Mouse (Mus musculus) myocyte (in vitro differentiated cells): ENCODE measurements around the gene Dscaml1. TPM values are rescaled to one million over a fixed set of nuclear protein-coding genes. Genes with fewer than 3 reads are reported as not detected.

Experiments
- H3K27me3 ChIP-seq: one replicate; pipeline ENCODE4 v1.6.1; 2011; ENCODE audit not compliant: control insufficient read depth, insufficient read depth, insufficient read length
- H3K36me3 ChIP-seq: one replicate; pipeline ENCODE4 v1.6.1; 2011; ENCODE audit not compliant: control insufficient read depth, insufficient read depth
- H3K4me2 ChIP-seq: one replicate; pipeline ENCODE4 v1.6.1; 2011; ENCODE audit warnings: low read depth, control low read depth
- H3K4me3 ChIP-seq: one replicate; pipeline ENCODE4 v1.5.1; 2011; ENCODE audit warnings: mild to moderate bottlenecking, control low read depth, moderate library complexity
- H3K79me2 ChIP-seq: one replicate; pipeline ENCODE4 v1.6.1; 2011; ENCODE audit not compliant: control insufficient read depth, insufficient read depth
- H3ac ChIP-seq: one replicate; pipeline ENCODE4 v1.6.1; 2011; ENCODE audit not compliant: control insufficient read depth, insufficient read length
- CEBPB ChIP-seq: IDR thresholded peaks from 2 replicates; pipeline ENCODE4 v1.6.1; 2011; ENCODE audit warnings: mild to moderate bottlenecking, moderate library complexity; ENCODE audit not compliant: poor library complexity, insufficient read depth, severe bottlenecking
- E2F4 ChIP-seq: IDR thresholded peaks from one replicate; pipeline ENCODE4 v1.6.1; 2011; ENCODE audit warnings: mild to moderate bottlenecking, control low read depth, moderate library complexity; ENCODE audit not compliant: insufficient read depth
- MAX ChIP-seq: IDR thresholded peaks from one replicate; pipeline ENCODE4 v1.6.1; 2011; ENCODE audit warnings: low read depth, mild to moderate bottlenecking, control low read depth
- MYOD1 ChIP-seq, 3 experiments: IDR thresholded peaks; one replicate each; pipeline ENCODE4 v1.6.1; 2011; ENCODE audit warnings: control low read depth in 2 of 3, low read depth in 2 of 3, mild to moderate bottlenecking in 2 of 3, moderate library complexity in 1 of 3; ENCODE audit not compliant: insufficient read length in 2 of 3, control insufficient read depth in 1 of 3
- MYOG ChIP-seq, 3 experiments: IDR thresholded peaks; one replicate each; pipeline ENCODE4 v1.6.1; 2011; ENCODE audit warnings: control low read depth in 2 of 3, low read depth in 2 of 3, mild to moderate bottlenecking in 2 of 3; ENCODE audit not compliant: insufficient read length in 2 of 3, control insufficient read depth in 1 of 3, insufficient read depth in 1 of 3
- POLR2A ChIP-seq: IDR thresholded peaks from one replicate; pipeline ENCODE4 v1.6.1; 2011; ENCODE audit warnings: low read depth, mild to moderate bottlenecking, control low read depth, moderate library complexity; ENCODE audit not compliant: insufficient read length
- POLR2AphosphoS2 ChIP-seq: IDR thresholded peaks from one replicate; pipeline ENCODE4 v1.6.1; 2011; ENCODE audit warnings: low read depth, control low read depth; ENCODE audit not compliant: insufficient read length
- REST ChIP-seq: IDR thresholded peaks from one replicate; pipeline ENCODE4 v1.6.1; 2011; ENCODE audit warnings: mild to moderate bottlenecking, control low read depth, moderate library complexity; ENCODE audit not compliant: insufficient read depth, insufficient read length
- SRF ChIP-seq: IDR thresholded peaks from one replicate; pipeline ENCODE4 v1.6.1; 2011; ENCODE audit warnings: low read depth; ENCODE audit not compliant: control insufficient read depth, insufficient read length
- TCF12 ChIP-seq: IDR thresholded peaks from one replicate; pipeline ENCODE4 v1.6.1; 2011; ENCODE audit warnings: mild to moderate bottlenecking, control low read depth; ENCODE audit not compliant: poor library complexity, insufficient read depth, severe bottlenecking
- TCF3 ChIP-seq: IDR thresholded peaks from one replicate; pipeline ENCODE4 v1.6.1; 2011; ENCODE audit warnings: low read depth, control low read depth; ENCODE audit not compliant: insufficient read length
- USF1 ChIP-seq: IDR thresholded peaks from one replicate; pipeline ENCODE4 v1.6.1; 2011; ENCODE audit warnings: low read depth, mild to moderate bottlenecking, control low read depth, moderate library complexity
- polyA plus RNA-seq: library from polyadenylated mRNA; unstranded; fragments of >200 nt; fragmentation: generic; extraction: Trizol; gene quantifications from one replicate; pipeline ENCODE4 v1.2.1, GENCODE M21; 2012; ENCODE audit warnings: missing spikeins

Dscaml1 gene
- polyA plus RNA-seq, 1 experiment = not detected

GRCm38 (mm10) chr9:45715387-45715786 lies 289.0 kb downstream of the Dscaml1 start:
- H3K36me3 ChIP-seq = no peaks in the 10 kb centered on the region
- H3K79me2 ChIP-seq = no peaks in the 10 kb centered on the region
- no peak overlapping the region for H3K4me3 ChIP-seq
- H3K4me2 ChIP-seq = no peak overlapping the region
- H3ac ChIP-seq = no peak overlapping the region
- peaks cover 33% of the 10 kb centered on the region for H3K27me3 ChIP-seq
- TF ChIP-seq REST (no peak), TCF3 (no peak), CEBPB (no peak), POLR2AphosphoS2 (no peak), POLR2A (no peak), USF1 (no peak), TCF12 (no peak), MYOG (IDR thresholded peaks at IDR 0.05; ENCODE audit: control insufficient read depth in 1 of 3, insufficient read depth in 1 of 3, insufficient read length in 2 of 3, low read depth in 2 of 3) (no peak)

- Histone ChIP-seq H3K4me2 (no peak overlapping the region), H3K36me3 (no peaks in the 10 kb centered on the region), H3K27me3 (peaks cover 39% of the 10 kb centered on the region), H3K79me2 (no peaks in the 10 kb centered on the region), H3ac (no peak overlapping the region), H3K4me3 (no peak overlapping the region)
- TF ChIP-seq TCF3 (no peak), CEBPB (no peak), USF1 (no peak), POLR2A (no peak), SRF (no peak), REST (no peak), MYOG (IDR thresholded peaks at IDR 0.05; ENCODE audit: control insufficient read depth in 1 of 3, insufficient read depth in 1 of 3, insufficient read length in 2 of 3, low read depth in 2 of 3) (no peak), POLR2AphosphoS2 (no peak), TCF12 (no peak), MAX (no peak), MYOD1 (IDR thresholded peaks at IDR 0.05; ENCODE audit: control insufficient read depth in 1 of 3, insufficient read length in 2 of 3, low read depth in 2 of 3) (no peak), E2F4 (no peak)
Measured at GRCm38 (mm10) chr9:45719997-45720396, 293.6 kb downstream of the Dscaml1 start.

- TF ChIP-seq MYOD1 (IDR thresholded peaks at IDR 0.05; ENCODE audit: control insufficient read depth in 1 of 3, insufficient read length in 2 of 3, low read depth in 2 of 3) (no peak), SRF (no peak), MYOG (IDR thresholded peaks at IDR 0.05; ENCODE audit: control insufficient read depth in 1 of 3, insufficient read depth in 1 of 3, insufficient read length in 2 of 3, low read depth in 2 of 3) (no peak)
- no peaks in the 10 kb centered on the region for H3K79me2 ChIP-seq
- H3ac ChIP-seq = no peak overlapping the region
- peaks cover 5% of the 10 kb centered on the region for H3K27me3 ChIP-seq
- H3K36me3 ChIP-seq = no peaks in the 10 kb centered on the region
- H3K4me3 ChIP-seq = no peak overlapping the region
- H3K4me2 ChIP-seq = no peak overlapping the region
Measured at GRCm38 (mm10) chr9:45731851-45732250, 305.4 kb downstream of the Dscaml1 start.

- TF ChIP-seq CEBPB = no peak
- TF ChIP-seq SRF = no peak
- no peak for TF ChIP-seq POLR2AphosphoS2
- no peak for TF ChIP-seq USF1
- no peak for TF ChIP-seq MAX
- no peak for TF ChIP-seq REST
- TF ChIP-seq MYOG (IDR thresholded peaks at IDR 0.05; ENCODE audit: control insufficient read depth in 1 of 3, insufficient read depth in 1 of 3, insufficient read length in 2 of 3, low read depth in 2 of 3) = no peak
- no peak for TF ChIP-seq MYOD1 (IDR thresholded peaks at IDR 0.05; ENCODE audit: control insufficient read depth in 1 of 3, insufficient read length in 2 of 3, low read depth in 2 of 3)
- no peak for TF ChIP-seq E2F4
- no peak for TF ChIP-seq POLR2A
- no peak for TF ChIP-seq TCF3
- no peak for TF ChIP-seq TCF12
Measured at GRCm38 (mm10) chr9:45733246-45733645, 306.8 kb downstream of the Dscaml1 start.

DNA sequence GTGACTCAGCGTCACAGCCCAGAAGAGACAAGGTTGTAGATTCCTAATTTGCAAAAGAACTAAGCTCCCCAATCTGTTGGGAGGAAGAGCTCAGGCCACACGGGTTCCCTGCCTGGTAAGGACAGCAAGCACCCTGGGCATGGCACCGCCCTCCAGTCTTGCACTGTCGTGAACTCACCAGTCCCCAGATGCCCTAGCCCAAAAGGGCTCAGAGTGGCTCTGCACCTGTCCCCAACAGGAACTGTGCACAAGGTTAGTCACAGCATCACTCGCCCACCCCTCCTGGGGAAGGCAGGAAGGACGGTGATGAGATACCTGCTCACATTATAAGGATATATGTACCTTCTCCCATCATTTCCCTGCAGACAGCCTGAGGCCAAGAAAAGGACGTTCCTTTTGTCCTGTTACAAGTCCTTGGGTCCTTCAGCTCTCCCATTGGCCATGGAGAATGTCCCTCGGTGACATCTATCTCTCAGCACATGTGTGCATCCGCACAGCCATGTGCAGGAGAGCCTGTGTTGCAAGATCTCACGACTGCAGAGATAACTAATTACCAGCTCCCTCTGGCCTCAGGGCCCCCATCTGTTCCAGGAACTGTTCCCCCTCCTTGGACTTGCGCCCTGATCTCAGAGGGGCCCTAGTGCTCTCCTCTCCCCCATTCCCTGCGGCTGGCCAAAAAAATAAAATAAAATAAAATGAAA lies 312.7 kb downstream of the Dscaml1 start:
- Histone ChIP-seq H3K79me2 (no peaks in the 10 kb centered on the region), H3K36me3 (no peaks in the 10 kb centered on the region), H3K4me3 (no peak overlapping the region), H3K27me3 (peaks cover 39% of the 10 kb centered on the region), H3ac (no peak overlapping the region), H3K4me2 (no peak overlapping the region)
- TF ChIP-seq REST (no peak), E2F4 (no peak)

More at GRCm38 (mm10) chr9:45733246-45733645, 306.8 kb downstream of the Dscaml1 start:
- Histone ChIP-seq H3ac (no peak overlapping the region), H3K4me2 (no peak overlapping the region), H3K4me3 (no peak overlapping the region), H3K27me3 (peaks cover 5% of the 10 kb centered on the region), H3K79me2 (no peaks in the 10 kb centered on the region), H3K36me3 (no peaks in the 10 kb centered on the region)
